Mouse (Mus musculus) liver, embryonic 14.5 days (tissue): ENCODE measurements around the gene Usp13.

Experiments
- CTCF ChIP-seq: IDR thresholded peaks from 2 replicates; pipeline ENCODE4 v1.5.1; 2016; ENCODE audit warnings: antibody characterized with exemption, low read depth, control low read depth
- EP300 ChIP-seq: IDR thresholded peaks from 2 replicates; pipeline ENCODE4 v1.6.1; 2016; ENCODE audit warnings: antibody characterized with exemption, low read depth

DNA sequence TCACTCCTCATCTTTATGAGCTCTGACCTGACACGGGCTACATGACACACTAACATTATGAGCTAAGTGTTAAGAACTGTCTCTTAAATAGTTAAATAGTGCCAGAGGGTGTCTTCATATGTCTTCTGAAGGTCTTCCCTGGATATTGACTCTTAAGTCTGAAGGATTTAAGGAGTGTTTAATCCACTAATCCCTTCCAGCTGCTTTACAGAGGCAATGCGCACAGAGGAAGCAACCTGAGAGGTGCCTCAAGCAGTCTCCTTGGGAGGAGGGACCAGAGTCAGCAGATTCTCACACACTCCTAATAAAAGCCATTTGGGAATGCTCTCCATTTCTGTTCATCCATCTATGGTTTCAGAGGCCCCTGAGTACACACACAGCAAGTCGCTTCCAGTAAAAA is 167.8 kb downstream of the Usp13 start:
- no peak for TF ChIP-seq CTCF
- TF ChIP-seq EP300, result no peak
